Mouse (Mus musculus) heart, postnatal 0 days (tissue): ENCODE results near the gene Fkbp5. TPM values are rescaled to one million over a fixed set of nuclear protein-coding genes. Genes with fewer than 3 reads are reported as not detected.

Experiments used
- ATAC-seq: fragments of 200-750 bp; cut with Nextera tagmentation; 2 replicates; pipeline ENCODE4 v1.8.0; 2017; ENCODE audit warnings: low read depth, moderate number of reproducible peaks, moderate library complexity; ENCODE audit not compliant: insufficient read depth
- DNase-seq: peaks from one replicate; pipeline ENCODE4 v3.0.0-alpha.2; 2016; ENCODE audit warnings: low spot score
- H3K27ac ChIP-seq: fragments of 300-500 bp; sonication (generic); 2 replicates; pipeline ENCODE4 v1.5.1; 2014; ENCODE audit warnings: low read depth, mild to moderate bottlenecking
- H3K27me3 ChIP-seq: fragments of 300-500 bp; sonication (generic); 2 replicates; pipeline ENCODE4 v1.6.1; 2014; ENCODE audit warnings: low read length, mixed read lengths; ENCODE audit not compliant: control insufficient read depth, insufficient read depth
- H3K36me3 ChIP-seq: fragments of 300-500 bp; sonication (generic); replicated peaks from 2 replicates; pipeline ENCODE4 v1.6.1; 2014; ENCODE audit warnings: low read length, mixed read lengths; ENCODE audit not compliant: control insufficient read depth, insufficient read depth
- H3K4me1 ChIP-seq: fragments of 300-500 bp; sonication (generic); 2 replicates; pipeline ENCODE4 v1.6.1; 2014; ENCODE audit warnings: antibody characterized with exemption; ENCODE audit not compliant: control insufficient read depth, insufficient read depth
- H3K4me2 ChIP-seq: fragments of 300-500 bp; sonication (generic); 2 replicates; pipeline ENCODE4 v1.6.1; 2014; ENCODE audit warnings: low read depth, mild to moderate bottlenecking, low read length, moderate library complexity
- H3K4me3 ChIP-seq: fragments of 300-500 bp; sonication (generic); 2 replicates; pipeline ENCODE4 v1.5.1; 2014; ENCODE audit warnings: low read depth, low read length
- H3K9ac ChIP-seq: fragments of 300-500 bp; sonication (generic); replicated peaks from 2 replicates; pipeline ENCODE4 v1.6.1; 2014; ENCODE audit warnings: low read depth, low read length, mixed read lengths
- H3K9me3 ChIP-seq: fragments of 300-500 bp; sonication (generic); replicated peaks from 2 replicates; pipeline ENCODE4 v1.6.1; 2016; ENCODE audit warnings: low read length; ENCODE audit not compliant: control insufficient read depth
- CTCF ChIP-seq: IDR thresholded peaks from 2 replicates; pipeline ENCODE4 v1.5.1; 2016; ENCODE audit warnings: antibody characterized with exemption, control low read depth, low read depth
- EP300 ChIP-seq: IDR thresholded peaks from 2 replicates; pipeline ENCODE4 v1.6.1; 2016; ENCODE audit warnings: antibody characterized with exemption, low read depth
- WGBS: fragments of 180-500 bp; shearing (Covaris S2); extraction: QIAGEN DNeasy Blood & Tissue Kit; methylation state at CpG from one replicate; pipeline ENCODE4 v1.1.7; 2014; 5-methylcytosine and 5-hydroxymethylcytosine counted together
- polyA plus RNA-seq: library from polyadenylated mRNA; unstranded; fragments of >200 nt; fragmentation: Nextera tagmentation; extraction: Ambion mirVana; gene quantifications from 2 replicates; pipeline ENCODE4 v1.2.1, GENCODE M21; 2015
- total RNA-seq: library from RNA; depleted of rRNA; stranded (reverse); fragments of >200 nt; gene quantifications from 2 replicates; pipeline ENCODE4 v1.2.3, GENCODE M21; 2014; ENCODE audit warnings: low replicate concordance

Fkbp5 gene
- total and polyA plus RNA-seq, 2 experiments from 2014 or later = 8.3 to 19.4 TPM

GRCm38 (mm10) chr17:28448225-28448624 lies 69.1 kb downstream of the Fkbp5 start:
- H3K9me3 ChIP-seq = no peaks in the 10 kb centered on the region
- H3K4me1 ChIP-seq = no peaks in the 10 kb centered on the region; the same call in 1 of the 2 replicates
- DNase-seq (no peak), ATAC-seq (no peak)
- H3K27ac ChIP-seq = no peak overlapping the region
- no peaks in the 10 kb centered on the region for H3K36me3 ChIP-seq
- no peaks in the 10 kb centered on the region for H3K27me3 ChIP-seq
- H3K4me3 ChIP-seq = no peak overlapping the region
- TF ChIP-seq EP300 (no peak), CTCF (no peak)
- 75% methylated on average over 6 of the region's 6 CpGs for WGBS
- no peak overlapping the region for H3K4me2 ChIP-seq
- no peak overlapping the region for H3K9ac ChIP-seq

GRCm38 (mm10) chr17:28447789-28448188 lies 69.5 kb downstream of the Fkbp5 start:
- Histone ChIP-seq H3K9me3 (no peaks in the 10 kb centered on the region), H3K36me3 (no peaks in the 10 kb centered on the region), H3K4me3 (no peak overlapping the region), H3K4me1 (no peaks in the 10 kb centered on the region), H3K9ac (no peak overlapping the region), H3K27me3 (no peaks in the 10 kb centered on the region), H3K4me2 (no peak overlapping the region), H3K27ac (no peak overlapping the region)
- WGBS = 77% methylated on average over 7 of the region's 7 CpGs
- TF ChIP-seq EP300 (no peak), CTCF (no peak)
- DNase-seq = no peak
- ATAC-seq = no peak

GRCm38 (mm10) chr17:28446820-28447168 lies 70.5 kb downstream of the Fkbp5 start:
- H3K27me3 ChIP-seq = no peaks in the 10 kb centered on the region
- 60% methylated on average over 5 of the region's 5 CpGs for WGBS
- H3K4me1 ChIP-seq = no peaks in the 10 kb centered on the region
- no peak for DNase-seq
- no peaks in the 10 kb centered on the region for H3K36me3 ChIP-seq
- ATAC-seq = no peak
- TF ChIP-seq CTCF (no peak), EP300 (no peak)
- no peaks in the 10 kb centered on the region for H3K9me3 ChIP-seq
- H3K4me3 ChIP-seq = no peak overlapping the region
- H3K27ac ChIP-seq = no peak overlapping the region
- no peak overlapping the region for H3K4me2 ChIP-seq
- H3K9ac ChIP-seq = no peak overlapping the region; the same call in 1 of the 2 replicates

- TF ChIP-seq EP300 = no peak
- TF ChIP-seq CTCF = no peak
- H3K9ac ChIP-seq = no peak overlapping the region; the same call in 1 of the 2 replicates
- no peak overlapping the region for H3K4me2 ChIP-seq
- H3K36me3 ChIP-seq = no peaks in the 10 kb centered on the region
- no peak overlapping the region for H3K27ac ChIP-seq
- DNase-seq (no peak), ATAC-seq (no peak)
- no peaks in the 10 kb centered on the region for H3K27me3 ChIP-seq
- no peaks in the 10 kb centered on the region for H3K9me3 ChIP-seq
- 78% methylated on average over 12 of the region's 12 CpGs for WGBS
- H3K4me1 ChIP-seq = no peaks in the 10 kb centered on the region
- no peak overlapping the region for H3K4me3 ChIP-seq
Observed at GRCm38 (mm10) chr17:28445886-28446819, 71.2 kb downstream of the Fkbp5 start.

GRCm38 (mm10) chr17:28442661-28443060 lies 74.7 kb downstream of the Fkbp5 start:
- no peak overlapping the region for H3K4me2 ChIP-seq
- no peak overlapping the region for H3K4me3 ChIP-seq
- H3K27me3 ChIP-seq = no peaks in the 10 kb centered on the region
- H3K9me3 ChIP-seq = no peaks in the 10 kb centered on the region
- 88% methylated on average over 6 of the region's 6 CpGs for WGBS
- H3K9ac ChIP-seq = no peak overlapping the region
- DNase-seq (no peak), ATAC-seq (no peak)
- H3K4me1 ChIP-seq = no peaks in the 10 kb centered on the region
- peaks cover 27% of the 10 kb centered on the region for H3K36me3 ChIP-seq
- no peak overlapping the region for H3K27ac ChIP-seq
- TF ChIP-seq CTCF (no peak), EP300 (no peak)
